ENCODE assay signal across 18 mouse cellular contexts in genomic region chr2:113104609-113105008, GRCm38 (mm10).
DNase-seq lines count a peak whose midpoint lies in the region; ATAC-seq lines count a peak whose summit lies in the region.
"Had no signal": no experiment of that assay in that cellular context is flagged by ENCODE, and none has a peak within 500 bp of the region (broad histone marks: within the 10 kb centered on the region; RNA-seq: fewer than 3 reads in every experiment).

No protein-coding gene starts in this region.

- H3K36me3 ChIP-seq in heart, embryonic 10.5 days = no peaks in the 10 kb centered on the region
- H3K36me3 ChIP-seq: hindbrain, embryonic 12.5 days; limb, embryonic 12.5 days had no signal

- no peak overlapping the region for H3K27ac ChIP-seq in heart, embryonic 10.5 days
- H3K27ac ChIP-seq: hindbrain, embryonic 12.5 days; limb, embryonic 12.5 days; liver, embryonic 14.5 days; macrophage had no signal

- H3K4me3 ChIP-seq in heart, embryonic 10.5 days = no peak overlapping the region
- H3K4me3 ChIP-seq: hindbrain, embryonic 12.5 days; limb, embryonic 12.5 days had no signal

- H3K9me3 ChIP-seq in heart, embryonic 10.5 days = no peaks in the 10 kb centered on the region
- H3K9me3 ChIP-seq: hindbrain, embryonic 12.5 days; limb, embryonic 12.5 days had no signal

- H3K4me1 ChIP-seq in heart, embryonic 10.5 days = no peaks in the 10 kb centered on the region
- H3K4me1 ChIP-seq: hindbrain, embryonic 12.5 days; limb, embryonic 12.5 days had no signal

- no peaks in the 10 kb centered on the region for H3K27me3 ChIP-seq in heart, embryonic 10.5 days (ENCODE audit: insufficient read depth, poor library complexity, severe bottlenecking)
- H3K27me3 ChIP-seq: hindbrain, embryonic 12.5 days; limb, embryonic 12.5 days had no signal

- peak; percentile 93 for ATAC-seq in frontal cortex, adult (ENCODE audit: low TSS enrichment)
- ATAC-seq: intestine, embryonic 16.5 days had no signal

- 83% methylated on average over 6 of the region's 6 CpGs for WGBS in heart, embryonic 10.5 days

- DNase-seq in left cerebral cortex, postnatal 10 days (ENCODE audit: extremely low spot score in 1 of 2, low spot score in 2 of 2) = peak; percentile 21 to 51
- DNase-seq in left cerebral cortex, adult 11 months (ENCODE audit: low spot score) = no peak
- DNase-seq in layer of hippocampus, postnatal 10 days (ENCODE audit: low spot score in 2 of 2) = peak; percentile 14 to 28
- peak; percentile 47 for DNase-seq in right cerebral cortex, postnatal 25 days
- DNase-seq in heart, embryonic 10.5 days (ENCODE audit: low spot score) = no peak
- no peak for DNase-seq in urinary bladder, postnatal 36 days (ENCODE audit: low spot score in 2 of 2)
- no peak for DNase-seq in kidney, adult 11 months
- DNase-seq: cerebellum, adult 2 months; heart, adult 11 months; kidney, postnatal 10 days; midbrain, embryonic 14.5 days; thymus, adult 2 months had no signal

- intact Hi-C loops in left cerebral cortex, postnatal 10 days (cut with DNase I) = no loop called here

Comparison
In these comparisons a context has a peak if more than half of its experiments do, and no peak if none do; other contexts are left out.
1. DNase-seq: peak in left cerebral cortex, postnatal 10 days (2 of 2), layer of hippocampus, postnatal 10 days (2 of 2) and right cerebral cortex, postnatal 25 days (single experiment); none in left cerebral cortex, adult 11 months (single experiment), heart, embryonic 10.5 days (single experiment), urinary bladder, postnatal 36 days (0 of 2) and kidney, adult 11 months (single experiment).